Mouse (Mus musculus) CD8-positive naive resting alpha-beta T cell, adult 2 months (primary cell): ENCODE measurements around the gene Hadh.

Experiments used
- DNase-seq, 2 experiments: peaks; one replicate each; pipeline ENCODE4 v3.0.0; 2022; ENCODE audit warnings: low read depth in 2 of 2, low spot score in 2 of 2

The Hadh gene

GRCm38 (mm10) chr3:131272374-131273100 lies 636 bp upstream of the Hadh start:
- DNase-seq, result no peak

- peak in 1 of 2 experiments; percentile 4 for DNase-seq
Observed at GRCm38 (mm10) chr3:131271157-131271556, 744 bp downstream of the Hadh start.

- no peak for DNase-seq
Observed at GRCm38 (mm10) chr3:131270381-131270780, 1.5 kb downstream of the Hadh start.

GRCm38 (mm10) chr3:131266366-131267050 lies 5.4 kb downstream of the Hadh start:
- DNase-seq, result no peak

GRCm38 (mm10) chr3:131265516-131265915 lies 6.4 kb downstream of the Hadh start:
- DNase-seq, result no peak

- no peak for DNase-seq
Observed at GRCm38 (mm10) chr3:131263766-131264486, 8.0 kb downstream of the Hadh start.

- no peak for DNase-seq
Observed at GRCm38 (mm10) chr3:131260418-131260817, 11.5 kb downstream of the Hadh start.

- DNase-seq, result no peak
Observed at GRCm38 (mm10) chr3:131259392-131259965, 12.4 kb downstream of the Hadh start.

- DNase-seq, result no peak
Observed at GRCm38 (mm10) chr3:131258921-131259320, 13.0 kb downstream of the Hadh start.

- no peak for DNase-seq
Observed at GRCm38 (mm10) chr3:131255399-131255981, 16.4 kb downstream of the Hadh start.

GRCm38 (mm10) chr3:131254991-131255390 lies 16.9 kb downstream of the Hadh start:
- DNase-seq, result no peak

- DNase-seq, result no peak
Observed at GRCm38 (mm10) chr3:131251601-131252000, 20.3 kb downstream of the Hadh start.

- DNase-seq, result no peak
Observed at GRCm38 (mm10) chr3:131250978-131251377, 20.9 kb downstream of the Hadh start.

- no peak for DNase-seq
Observed at GRCm38 (mm10) chr3:131250283-131250682, 21.6 kb downstream of the Hadh start.

- no peak for DNase-seq
Observed at GRCm38 (mm10) chr3:131248444-131248843, 23.5 kb downstream of the Hadh start.

- DNase-seq, result no peak
Observed at GRCm38 (mm10) chr3:131247851-131248250, 24.1 kb downstream of the Hadh start.

GRCm38 (mm10) chr3:131247447-131247846 lies 24.5 kb downstream of the Hadh start:
- no peak for DNase-seq

- DNase-seq, result no peak
Observed at GRCm38 (mm10) chr3:131246579-131247046, 25.3 kb downstream of the Hadh start.

GRCm38 (mm10) chr3:131245766-131246578 lies 25.9 kb downstream of the Hadh start:
- DNase-seq, result peak; percentile 57 to 71
